Mouse (Mus musculus): Measurements from ENCODE around the gene Rhbdl1.

DNA sequence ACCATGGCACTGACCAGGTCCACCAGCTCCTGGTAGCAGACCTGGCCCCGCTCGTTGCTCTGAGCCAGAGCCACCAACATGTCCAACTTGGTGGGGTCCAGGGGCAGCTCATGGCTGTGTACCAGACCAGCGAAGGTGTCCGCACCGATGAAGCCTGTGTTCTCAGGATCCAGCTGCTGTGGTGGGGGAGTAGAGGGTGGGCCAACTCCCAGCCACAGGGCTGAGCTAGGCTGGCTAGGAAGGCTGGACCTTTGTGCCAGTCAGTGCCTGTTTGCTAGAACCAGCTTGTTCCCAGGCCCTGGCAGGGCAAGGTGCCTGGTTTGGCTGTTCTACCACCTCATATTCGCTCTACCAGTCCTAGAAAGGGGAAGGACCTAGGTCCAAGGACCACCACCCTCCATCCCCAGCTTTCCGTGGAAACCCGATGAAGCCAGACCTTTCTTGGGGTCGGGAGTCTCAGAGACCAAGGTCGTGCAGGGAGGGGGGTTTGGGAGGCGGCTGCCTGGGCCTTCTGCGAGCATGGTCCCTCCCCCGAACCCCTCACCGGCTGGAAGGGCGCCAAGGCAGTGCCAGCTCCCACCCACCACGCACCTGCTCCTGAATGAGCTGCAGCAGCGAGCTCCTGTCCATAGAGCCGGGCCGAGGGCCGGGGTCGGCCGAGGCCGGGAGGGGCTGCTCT, 559 bp downstream of the Rhbdl1 start:
- TF ChIP-seq CTCF (IDR thresholded peaks at IDR 0.05; ENCODE audit: borderline replicate concordance, control insufficient read depth, extremely low read depth, insufficient read depth, low read length, poor library complexity) = no peak
- no peak for TF ChIP-seq POLR2A (IDR thresholded peaks at IDR 0.05; ENCODE audit: control insufficient read depth, extremely low read depth, insufficient read depth, low read length, poor library complexity)

All from thymus, adult 2 months (tissue).